Mouse (Mus musculus) C2C12 (cell line): ENCODE measurements around the gene Mrpl34.

Experiments used
- CEBPB ChIP-seq: IDR thresholded peaks from one replicate; pipeline ENCODE4 v1.6.1; 2011; ENCODE audit warnings: low read depth, mild to moderate bottlenecking, control low read depth, moderate library complexity
- CTCF ChIP-seq: IDR thresholded peaks from one replicate; pipeline ENCODE4 v1.5.1; 2011; ENCODE audit not compliant: control insufficient read depth, insufficient read depth, insufficient read length
- FOSL1 ChIP-seq: IDR thresholded peaks from one replicate; pipeline ENCODE4 v1.8.0; 2011; ENCODE audit warnings: mild to moderate bottlenecking, low read length; ENCODE audit not compliant: poor library complexity, insufficient read depth, severe bottlenecking
- MAX ChIP-seq: IDR thresholded peaks from one replicate; pipeline ENCODE4 v1.6.1; 2011; ENCODE audit warnings: mild to moderate bottlenecking, control low read depth
- MYOD1 ChIP-seq: IDR thresholded peaks from one replicate; pipeline ENCODE4 v1.6.1; 2011; ENCODE audit warnings: low read depth; ENCODE audit not compliant: control insufficient read depth, insufficient read length
- USF1 ChIP-seq: IDR thresholded peaks from one replicate; pipeline ENCODE4 v1.6.1; 2011; ENCODE audit warnings: low read depth, mild to moderate bottlenecking, control low read depth, moderate library complexity

- TF ChIP-seq CTCF (no peak), FOSL1 (no peak), MAX (no peak), MYOD1 (no peak), CEBPB (no peak), USF1 (no peak)
Observed at GRCm38 (mm10) chr8:71487691-71488445, 23.1 kb downstream of the Mrpl34 start, which contains the start of gene Gtpbp3.
